Mouse (Mus musculus): ENCODE results near the gene Ccdc171. TPM values are rescaled to one million over a fixed set of nuclear protein-coding genes. Genes with fewer than 3 reads are reported as not detected.
"Not testable (repeated sequence)": the region's sequence is repeated elsewhere in the genome, so short reads cannot be mapped to it uniquely, and the experiment has no call there.

The Ccdc171 gene
- polyA plus RNA-seq (2014; fragmentation: Nextera tagmentation; extraction: Ambion mirVana) = 3.9 and 4.2 TPM in 2 replicates

DNA sequence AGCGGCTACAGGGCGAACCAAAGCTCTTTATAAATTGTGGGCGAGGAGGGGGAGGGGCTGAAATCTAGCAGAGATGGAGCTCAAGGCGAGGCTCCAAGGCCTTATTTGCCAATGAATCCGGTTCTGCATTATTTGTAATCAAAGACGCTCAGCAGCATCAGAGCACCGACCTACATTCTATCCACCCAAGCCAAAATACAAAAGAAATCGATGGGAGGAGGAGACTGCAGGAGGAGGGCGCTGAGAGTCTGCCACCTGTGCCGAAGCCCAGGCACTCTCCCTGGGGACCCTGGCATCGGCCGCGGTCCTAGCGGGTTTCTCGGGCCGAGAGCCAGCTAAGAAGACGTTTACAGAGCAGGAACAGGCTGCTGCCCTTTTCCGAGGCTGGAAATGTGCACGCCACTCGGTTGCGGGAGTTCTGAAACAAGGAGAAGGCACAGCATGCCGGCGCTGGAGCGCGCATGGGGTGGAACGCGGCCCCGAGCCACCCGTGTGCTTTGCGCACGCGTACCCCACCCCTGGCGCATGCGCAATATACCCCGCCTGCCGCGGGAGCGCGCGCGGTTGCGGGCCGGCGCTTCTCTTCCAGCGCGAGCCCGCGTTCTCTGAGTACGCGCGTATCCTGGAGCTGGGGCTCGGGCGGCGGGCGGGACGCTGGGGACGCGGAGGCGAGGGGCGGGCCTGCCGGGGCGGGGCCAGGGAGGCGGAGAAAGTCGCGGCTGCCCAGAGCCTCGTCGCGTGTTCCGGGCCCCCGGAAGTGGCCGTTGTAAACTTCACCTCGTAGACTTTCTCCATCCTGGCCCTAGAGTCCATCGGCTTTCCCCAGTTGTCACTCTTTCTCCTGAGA is at the start of gene Ccdc171:
Gene Ccdc171, plus strand, starts transcription at position 703 of the 847 bp plus-strand sequence.
- no peaks in the 10 kb centered on the region for H3K9me3 ChIP-seq (ENCODE audit: control insufficient read depth, low read length)
- H3K27ac ChIP-seq (ENCODE audit: low read depth, low read length) = peak within 1 kb of the TSS; percentile 91
- DNase-seq (ENCODE audit: low spot score) = peak; percentile 98
- H3K4me3 ChIP-seq (ENCODE audit: low read depth, low read length) = peak within 1 kb of the TSS; percentile 89
- peaks cover 12% of the 10 kb centered on the region for H3K4me1 ChIP-seq (replicated peaks; ENCODE audit: control insufficient read depth, insufficient read depth, low read length)
- peak within 1 kb of the TSS; percentile 87 for H3K4me2 ChIP-seq
- ATAC-seq (replicated peaks; ENCODE audit: low FRiP score) = peak; percentile 94
- H3K27me3 ChIP-seq (replicated peaks; ENCODE audit: control insufficient read depth, insufficient read depth, low read length) = no peaks in the 10 kb centered on the region
- no peaks in the 10 kb centered on the region for H3K36me3 ChIP-seq (ENCODE audit: control insufficient read depth, insufficient read depth, low read length)
- peak within 1 kb of the TSS; percentile 90 for H3K9ac ChIP-seq (ENCODE audit: low read depth, low read length)
- WGBS = under 1% methylated on average over 64 of the region's 73 CpGs

DNA sequence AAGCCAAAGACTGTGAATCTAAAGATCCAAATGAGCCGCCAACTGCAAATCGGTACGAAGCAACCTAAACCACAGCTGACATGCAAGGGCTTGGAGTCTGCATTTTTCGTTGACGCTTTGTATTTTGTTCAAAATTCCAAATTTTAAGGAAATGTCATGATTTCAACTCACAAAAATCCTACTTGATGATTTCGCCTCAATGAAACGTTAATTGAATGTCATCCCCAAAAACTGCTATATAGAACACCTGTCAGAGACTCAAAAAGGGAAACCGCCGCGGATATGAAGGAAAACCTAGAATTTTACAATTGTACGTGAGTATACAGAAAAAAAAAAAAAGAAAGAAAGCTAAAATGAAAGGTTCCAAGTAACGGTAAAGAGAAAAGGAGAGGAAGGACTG is 40.1 kb upstream of the Ccdc171 start:
- DNase-seq (ENCODE audit: low spot score) (no peak), ATAC-seq (replicated peaks; ENCODE audit: low FRiP score) (no peak)
- H3K4me1 ChIP-seq (replicated peaks; ENCODE audit: control insufficient read depth, insufficient read depth, low read length) = peaks cover 8% of the 10 kb centered on the region; the same call in 1 of the 2 replicates

DNA sequence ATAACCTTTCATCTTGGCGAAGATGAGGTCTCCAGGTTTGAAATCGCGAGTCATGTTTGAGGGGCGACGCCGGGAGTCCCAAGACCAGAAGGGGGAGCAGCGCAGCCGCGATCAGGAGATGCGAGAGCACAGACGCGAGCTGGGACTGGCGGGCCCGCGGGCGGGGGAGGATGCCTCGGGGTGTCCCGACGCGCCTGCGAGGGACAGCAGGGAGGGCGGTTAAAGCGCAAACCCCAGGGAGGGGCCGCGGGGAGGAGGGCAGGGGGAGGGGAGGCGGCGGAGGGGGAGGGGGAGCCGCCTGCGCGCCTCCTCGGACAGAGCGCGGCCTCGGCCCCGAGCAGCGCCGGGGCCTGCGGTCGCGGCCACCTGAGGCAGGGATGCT is 39.6 kb upstream of the Ccdc171 start:
- peak; percentile 82 for DNase-seq (ENCODE audit: low spot score)
- H3K4me3 ChIP-seq (ENCODE audit: low read depth, low read length) = peak overlapping the region; percentile 93
- peak overlapping the region; percentile 84 for H3K4me2 ChIP-seq
- peak overlapping the region; percentile 95 for H3K27ac ChIP-seq (ENCODE audit: low read depth, low read length)
- no peaks in the 10 kb centered on the region for H3K27me3 ChIP-seq (replicated peaks; ENCODE audit: control insufficient read depth, insufficient read depth, low read length)
- H3K4me1 ChIP-seq (replicated peaks; ENCODE audit: control insufficient read depth, insufficient read depth, low read length) = peaks cover 8% of the 10 kb centered on the region; the same call in 1 of the 2 replicates
- peaks cover 11% of the 10 kb centered on the region for H3K36me3 ChIP-seq (ENCODE audit: control insufficient read depth, insufficient read depth, low read length)
- H3K9ac ChIP-seq (ENCODE audit: low read depth, low read length) = peak overlapping the region; percentile 96
- 2% methylated on average over 21 of the region's 40 CpGs for WGBS
- ATAC-seq (replicated peaks; ENCODE audit: low FRiP score) = peak; percentile 87
- H3K9me3 ChIP-seq (ENCODE audit: control insufficient read depth, low read length) = no peaks in the 10 kb centered on the region

More for the DNA sequence above, 40.1 kb upstream of the Ccdc171 start:
- no peaks in the 10 kb centered on the region for H3K9me3 ChIP-seq (ENCODE audit: control insufficient read depth, low read length)
- H3K27ac ChIP-seq (ENCODE audit: low read depth, low read length) = no peak overlapping the region
- WGBS = 27% methylated on average over 12 of the region's 12 CpGs
- peak overlapping the region; percentile 93 for H3K4me3 ChIP-seq (ENCODE audit: low read depth, low read length)
- no peaks in the 10 kb centered on the region for H3K27me3 ChIP-seq (replicated peaks; ENCODE audit: control insufficient read depth, insufficient read depth, low read length)
- peak overlapping the region; percentile 96 for H3K9ac ChIP-seq (ENCODE audit: low read depth, low read length)
- H3K4me2 ChIP-seq = peak overlapping the region; percentile 84
- H3K36me3 ChIP-seq (ENCODE audit: control insufficient read depth, insufficient read depth, low read length) = peaks cover 11% of the 10 kb centered on the region

DNA sequence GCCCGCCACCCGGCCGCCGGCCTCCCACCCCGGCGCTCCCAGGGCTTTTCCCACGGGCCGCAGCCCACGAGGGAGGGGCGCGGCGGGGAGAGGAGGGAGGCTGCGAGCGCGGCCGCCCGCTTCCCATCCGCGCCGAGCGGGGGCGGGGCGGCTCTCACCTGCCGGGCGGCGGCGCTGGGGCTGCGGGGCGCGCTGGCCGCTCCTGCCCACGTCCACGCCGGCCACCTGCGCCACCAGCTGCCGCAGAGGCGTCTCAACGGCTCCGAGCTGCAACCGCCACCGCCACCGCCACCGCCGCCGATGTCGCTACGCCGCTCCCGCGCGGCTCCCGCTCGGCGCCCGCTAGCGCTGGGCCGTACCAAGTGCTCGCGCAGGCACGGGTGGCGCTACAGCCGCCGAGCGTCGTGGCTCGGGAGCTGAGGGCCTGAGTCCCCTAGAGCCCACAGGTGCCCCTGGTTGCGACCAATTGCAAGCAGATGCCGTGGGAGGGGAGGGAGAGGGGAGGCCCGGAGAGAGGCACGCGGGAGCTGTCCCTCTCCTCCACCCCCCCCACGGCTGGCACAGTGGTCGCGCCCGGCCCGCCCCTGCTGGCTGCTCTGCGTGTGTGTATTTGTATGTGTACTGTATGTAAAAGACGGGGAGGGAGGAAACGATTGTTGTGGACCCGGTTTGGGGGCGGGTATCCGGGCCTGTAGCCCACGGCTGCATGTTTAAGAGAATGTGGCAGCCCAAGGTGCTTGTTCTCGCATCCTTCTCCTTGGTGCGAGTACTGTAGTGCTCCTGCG is 39.0 kb upstream of the Ccdc171 start, which contains the start of gene Psip1:
Gene Psip1, minus strand, starts transcription at position 343 of the 785 bp plus-strand sequence.
- Histone ChIP-seq H3K4me2 (peak within 1 kb of the TSS; percentile 84), H3K4me1 (replicated peaks; ENCODE audit: control insufficient read depth, insufficient read depth, low read length) (peaks cover 8% of the 10 kb centered on the region; the same call in 1 of the 2 replicates), H3K27ac (ENCODE audit: low read depth, low read length) (peak within 1 kb of the TSS; percentile 95), H3K27me3 (replicated peaks; ENCODE audit: control insufficient read depth, insufficient read depth, low read length) (no peaks in the 10 kb centered on the region), H3K9ac (ENCODE audit: low read depth, low read length) (peak within 1 kb of the TSS; percentile 96), H3K4me3 (ENCODE audit: low read depth, low read length) (peak within 1 kb of the TSS; percentile 93), H3K9me3 (ENCODE audit: control insufficient read depth, low read length) (no peaks in the 10 kb centered on the region), H3K36me3 (ENCODE audit: control insufficient read depth, insufficient read depth, low read length) (peaks cover 7% of the 10 kb centered on the region)
- DNase-seq (ENCODE audit: low spot score) (peak; percentile 89), ATAC-seq (replicated peaks; ENCODE audit: low FRiP score) (peak; percentile 86)
- WGBS = under 1% methylated on average over 70 of the region's 86 CpGs

DNA sequence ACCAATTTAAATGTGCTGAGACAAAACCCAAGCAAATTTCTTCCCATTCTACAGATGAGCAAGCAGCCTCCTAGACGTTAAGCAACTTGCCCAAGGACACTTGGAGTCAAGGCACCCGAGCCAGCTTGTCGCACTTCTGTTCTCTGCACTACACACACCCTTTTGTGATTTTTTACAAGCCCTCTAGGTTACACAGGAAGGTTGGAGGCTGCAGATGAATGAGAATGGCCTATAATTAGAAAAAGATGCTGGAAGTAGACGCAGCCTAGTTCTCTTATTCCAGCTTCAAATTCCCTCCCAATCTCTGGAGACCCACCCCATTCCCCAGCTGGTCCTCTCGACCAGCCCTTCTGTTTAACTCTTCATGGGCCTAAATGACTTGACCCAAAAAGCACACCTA is 36.2 kb upstream of the Ccdc171 start:
- DNase-seq (ENCODE audit: low spot score) = no peak
- ATAC-seq (replicated peaks; ENCODE audit: low FRiP score) = no peak
- 47% methylated on average over 5 of the region's 5 CpGs for WGBS

DNA sequence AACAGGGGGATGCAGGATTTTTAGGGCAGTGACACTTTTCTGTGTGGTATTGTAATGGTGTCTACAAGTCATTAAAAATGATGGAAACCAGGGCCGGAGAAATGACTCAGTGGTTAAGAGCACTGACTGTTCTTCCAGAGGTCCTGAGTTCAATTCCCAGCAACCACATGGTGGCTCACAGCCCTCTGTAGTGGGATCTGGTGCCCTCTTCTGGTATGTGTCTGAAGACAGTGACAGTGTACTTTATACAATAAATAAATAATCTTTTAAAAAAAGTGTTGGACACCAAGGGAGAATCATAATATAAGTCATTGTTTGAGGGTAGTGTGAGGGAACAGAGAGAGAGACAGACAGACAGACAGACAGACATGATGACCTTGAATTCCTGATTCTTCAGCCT is 32.2 kb upstream of the Ccdc171 start:
- no peak overlapping the region for H3K4me3 ChIP-seq (ENCODE audit: low read depth, low read length)
- H3K36me3 ChIP-seq (ENCODE audit: control insufficient read depth, insufficient read depth, low read length) = no peaks in the 10 kb centered on the region
- no peak for ATAC-seq (replicated peaks; ENCODE audit: low FRiP score)
- H3K9ac ChIP-seq (ENCODE audit: low read depth, low read length) = no peak overlapping the region
- H3K4me2 ChIP-seq = no peak overlapping the region
- no peaks in the 10 kb centered on the region for H3K27me3 ChIP-seq (replicated peaks; ENCODE audit: control insufficient read depth, insufficient read depth, low read length)
- no peaks in the 10 kb centered on the region for H3K9me3 ChIP-seq (ENCODE audit: control insufficient read depth, low read length)
- no peak for DNase-seq (ENCODE audit: low spot score)
- no peak overlapping the region for H3K27ac ChIP-seq (ENCODE audit: low read depth, low read length)
- 97% methylated on average over 1 of the region's 1 CpGs for WGBS
- H3K4me1 ChIP-seq (replicated peaks; ENCODE audit: control insufficient read depth, insufficient read depth, low read length) = no peaks in the 10 kb centered on the region

More for the DNA sequence above, 36.2 kb upstream of the Ccdc171 start:
- H3K36me3 ChIP-seq (ENCODE audit: control insufficient read depth, insufficient read depth, low read length) = peaks cover 3% of the 10 kb centered on the region; the same call in 1 of the 2 replicates
- H3K27ac ChIP-seq (ENCODE audit: low read depth, low read length) = no peak overlapping the region
- H3K9me3 ChIP-seq (ENCODE audit: control insufficient read depth, low read length) = no peaks in the 10 kb centered on the region
- H3K9ac ChIP-seq (ENCODE audit: low read depth, low read length) = no peak overlapping the region
- H3K27me3 ChIP-seq (replicated peaks; ENCODE audit: control insufficient read depth, insufficient read depth, low read length) = no peaks in the 10 kb centered on the region
- H3K4me3 ChIP-seq (ENCODE audit: low read depth, low read length) = no peak overlapping the region
- H3K4me2 ChIP-seq = no peak overlapping the region
- H3K4me1 ChIP-seq (replicated peaks; ENCODE audit: control insufficient read depth, insufficient read depth, low read length) = peaks cover 6% of the 10 kb centered on the region; the same call in 1 of the 2 replicates

DNA sequence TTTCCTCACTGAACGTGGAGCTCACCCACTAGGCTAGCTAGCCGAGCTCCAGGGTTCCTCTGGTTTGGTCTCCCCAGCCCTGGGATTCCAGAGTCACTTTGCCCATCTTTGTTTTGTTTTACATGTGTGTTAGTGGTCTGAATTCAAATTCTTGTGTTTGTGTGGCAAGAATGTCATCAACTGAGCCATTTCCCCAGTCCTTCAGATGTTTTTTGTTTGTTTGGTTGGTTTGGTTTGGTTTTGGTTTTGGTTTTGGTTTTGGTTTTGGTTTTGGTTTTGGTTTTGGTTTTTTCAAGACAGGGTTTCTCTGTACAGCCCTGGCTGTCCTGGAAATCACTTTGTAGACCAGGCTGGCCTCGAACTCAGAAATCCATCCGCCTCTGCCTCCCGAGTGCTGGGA is 28.3 kb upstream of the Ccdc171 start:
- H3K27ac ChIP-seq (ENCODE audit: low read depth, low read length); H3K9ac ChIP-seq (ENCODE audit: low read depth, low read length); H3K4me3 ChIP-seq (ENCODE audit: low read depth, low read length); H3K27me3 ChIP-seq (replicated peaks; ENCODE audit: control insufficient read depth, insufficient read depth, low read length); H3K4me2 ChIP-seq; H3K4me1 ChIP-seq (replicated peaks; ENCODE audit: control insufficient read depth, insufficient read depth, low read length); ATAC-seq (replicated peaks; ENCODE audit: low FRiP score); DNase-seq (ENCODE audit: low spot score); H3K9me3 ChIP-seq (ENCODE audit: control insufficient read depth, low read length); H3K36me3 ChIP-seq (ENCODE audit: control insufficient read depth, insufficient read depth, low read length): not testable (repeated sequence)
- 75% methylated on average over 5 of the region's 5 CpGs for WGBS

DNA sequence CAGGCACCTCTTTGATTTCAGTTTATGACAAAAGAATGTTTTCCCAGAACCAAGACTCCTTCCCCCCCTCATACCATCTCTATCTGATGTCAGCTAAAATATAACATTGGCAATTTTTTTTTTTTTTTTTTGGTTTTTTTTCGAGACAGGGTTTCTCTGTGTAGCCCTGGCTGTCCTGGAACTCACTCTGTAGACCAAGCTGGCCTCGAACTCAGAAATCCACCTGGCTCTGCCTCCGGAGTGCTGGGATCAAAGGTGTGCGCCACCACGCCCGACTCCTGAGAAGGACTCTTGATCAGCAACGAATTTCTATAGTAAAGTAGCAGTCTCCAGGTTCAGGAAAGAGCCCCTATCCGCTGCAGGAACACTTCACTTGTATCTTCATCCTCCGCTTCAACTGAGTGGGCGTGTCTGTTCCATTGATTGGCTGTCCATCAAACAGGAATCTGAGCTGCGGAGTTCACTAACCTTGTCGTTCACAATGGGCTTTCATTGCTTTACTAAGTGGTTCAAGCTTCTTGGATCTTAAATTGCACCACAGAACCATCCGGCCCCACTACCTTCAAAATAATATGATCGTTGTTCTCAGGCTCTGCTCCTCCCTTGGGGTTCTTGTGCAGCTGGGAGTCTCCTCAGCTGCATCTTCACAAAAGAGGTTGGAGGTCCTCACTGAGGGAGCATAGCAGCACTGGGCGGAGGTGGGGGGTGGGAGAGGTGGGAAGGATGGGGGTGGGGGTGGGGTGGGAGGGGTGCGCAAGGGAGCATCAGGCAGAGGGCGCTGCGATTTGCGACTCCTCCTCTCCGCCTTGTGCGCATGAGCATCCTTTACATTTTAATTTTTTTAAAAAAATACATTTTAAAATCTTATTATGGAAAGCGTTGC is 24.9 kb upstream of the Ccdc171 start:
- H3K4me3 ChIP-seq (ENCODE audit: low read depth, low read length) = no peak overlapping the region
- WGBS = 17% methylated on average over 22 of the region's 22 CpGs
- H3K36me3 ChIP-seq (ENCODE audit: control insufficient read depth, insufficient read depth, low read length) = no peaks in the 10 kb centered on the region
- H3K4me2 ChIP-seq = peak overlapping the region; percentile 41
- no peak overlapping the region for H3K9ac ChIP-seq (ENCODE audit: low read depth, low read length)
- DNase-seq (ENCODE audit: low spot score) = no peak
- H3K9me3 ChIP-seq (ENCODE audit: control insufficient read depth, low read length) = no peaks in the 10 kb centered on the region
- ATAC-seq (replicated peaks; ENCODE audit: low FRiP score) = no peak; the same call in 1 of the 2 replicates
- H3K27ac ChIP-seq (ENCODE audit: low read depth, low read length) = no peak overlapping the region
- no peaks in the 10 kb centered on the region for H3K4me1 ChIP-seq (replicated peaks; ENCODE audit: control insufficient read depth, insufficient read depth, low read length)
- no peaks in the 10 kb centered on the region for H3K27me3 ChIP-seq (replicated peaks; ENCODE audit: control insufficient read depth, insufficient read depth, low read length)

All from liver, embryonic 11.5 days (tissue).